Mouse (Mus musculus): Measurements from ENCODE around the gene Lgi4. TPM values are rescaled to one million over a fixed set of nuclear protein-coding genes. Genes with fewer than 3 reads are reported as not detected.

The Lgi4 gene
- polyA plus RNA-seq, 1 experiment from 2014 or later: 0.08 TPM

DNA sequence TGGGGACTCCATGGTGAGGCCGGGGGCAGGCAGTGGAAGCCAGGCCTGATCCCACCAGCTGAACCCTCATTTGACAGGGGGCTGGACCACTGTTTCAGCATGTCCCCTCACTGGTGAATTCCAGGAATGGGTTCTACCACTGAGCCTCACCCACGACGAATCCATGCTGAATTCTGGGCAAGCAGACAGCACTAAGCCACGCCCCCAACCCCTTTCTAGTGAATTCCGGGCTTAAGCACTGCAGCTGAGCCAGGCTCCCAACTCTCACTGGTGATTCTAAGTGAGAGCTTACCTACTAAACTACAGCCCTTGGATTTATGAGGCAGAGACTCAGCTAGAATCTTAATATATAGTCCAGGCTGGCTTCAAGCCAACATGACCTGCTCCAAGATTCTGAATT, 8.7 kb downstream of the Lgi4 start:
- ATAC-seq: no peak
- Histone ChIP-seq H3K4me3 (ENCODE audit: low read depth, low read length) (no peak overlapping the region), H3K4me2 (ENCODE audit: low read length) (no peak overlapping the region), H3K9ac (ENCODE audit: low read length) (no peak overlapping the region), H3K9me3 (replicated peaks; ENCODE audit: control insufficient read depth, low read length) (no peaks in the 10 kb centered on the region), H3K36me3 (ENCODE audit: control insufficient read depth, insufficient read depth, low read length) (no peaks in the 10 kb centered on the region), H3K4me1 (ENCODE audit: control insufficient read depth, insufficient read depth, low read length) (no peaks in the 10 kb centered on the region), H3K27ac (ENCODE audit: low read depth, low read length) (no peak overlapping the region), H3K27me3 (replicated peaks; ENCODE audit: control insufficient read depth, insufficient read depth, low read length) (no peaks in the 10 kb centered on the region)
- DNase-seq (ENCODE audit: low spot score): peak; percentile 49
- 34% methylated on average over 5 of the region's 5 CpGs for WGBS

DNA sequence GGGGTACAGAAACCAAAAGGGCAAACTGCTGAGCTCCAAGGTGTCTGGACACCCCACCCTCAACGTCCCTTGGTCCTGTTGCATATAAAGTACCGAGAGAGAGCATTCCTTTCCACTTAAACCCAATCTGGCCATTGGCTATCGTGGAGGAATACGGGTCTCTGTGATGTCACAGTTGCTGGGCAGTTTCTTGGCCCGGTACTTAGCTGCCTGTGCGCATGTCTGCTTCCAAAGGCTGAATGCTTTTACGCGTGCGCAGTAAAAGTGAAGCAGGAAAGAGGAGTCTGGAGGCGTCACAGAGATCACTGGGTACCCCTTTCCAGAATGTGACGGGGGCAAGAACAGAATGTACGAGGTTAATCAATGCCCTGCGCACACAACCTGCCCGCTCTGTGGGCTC, 10.3 kb downstream of the Lgi4 start:
- 88% methylated on average over 14 of the region's 14 CpGs for WGBS
- no peaks in the 10 kb centered on the region for H3K4me1 ChIP-seq (ENCODE audit: control insufficient read depth, insufficient read depth, low read length)
- H3K4me2 ChIP-seq (ENCODE audit: low read length): no peak overlapping the region
- no peak overlapping the region for H3K9ac ChIP-seq (ENCODE audit: low read length)
- no peak for DNase-seq (ENCODE audit: low spot score)
- no peaks in the 10 kb centered on the region for H3K27me3 ChIP-seq (replicated peaks; ENCODE audit: control insufficient read depth, insufficient read depth, low read length)
- no peak for ATAC-seq
- H3K27ac ChIP-seq (ENCODE audit: low read depth, low read length): no peak overlapping the region
- H3K9me3 ChIP-seq (replicated peaks; ENCODE audit: control insufficient read depth, low read length): no peaks in the 10 kb centered on the region
- H3K36me3 ChIP-seq (ENCODE audit: control insufficient read depth, insufficient read depth, low read length): no peaks in the 10 kb centered on the region
- H3K4me3 ChIP-seq (ENCODE audit: low read depth, low read length): no peak overlapping the region

DNA sequence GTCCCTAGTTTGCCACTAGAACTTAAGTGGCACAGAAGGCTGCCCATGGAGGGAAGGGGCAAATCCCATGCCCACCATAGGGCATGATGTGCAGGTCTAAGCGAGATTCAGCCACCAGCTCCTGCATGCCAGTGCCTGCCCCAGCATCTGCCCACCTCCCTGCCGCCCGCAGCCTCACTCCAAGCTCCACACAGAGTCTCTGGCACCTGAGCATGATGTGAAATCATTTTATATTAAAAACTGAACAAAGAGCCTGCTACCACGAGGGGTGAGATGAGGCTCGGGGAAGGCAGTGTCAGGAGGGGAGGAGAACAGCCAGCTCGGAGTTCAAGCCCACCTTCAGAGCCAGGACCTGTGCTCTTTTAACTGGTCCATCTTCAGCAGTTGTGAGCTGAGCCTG, 11.2 kb downstream of the Lgi4 start:
- Histone ChIP-seq H3K27ac (ENCODE audit: low read depth, low read length) (no peak overlapping the region), H3K4me2 (ENCODE audit: low read length) (no peak overlapping the region), H3K9ac (ENCODE audit: low read length) (no peak overlapping the region), H3K9me3 (replicated peaks; ENCODE audit: control insufficient read depth, low read length) (no peaks in the 10 kb centered on the region), H3K36me3 (ENCODE audit: control insufficient read depth, insufficient read depth, low read length) (no peaks in the 10 kb centered on the region), H3K4me3 (ENCODE audit: low read depth, low read length) (no peak overlapping the region), H3K4me1 (ENCODE audit: control insufficient read depth, insufficient read depth, low read length) (no peaks in the 10 kb centered on the region), H3K27me3 (replicated peaks; ENCODE audit: control insufficient read depth, insufficient read depth, low read length) (no peaks in the 10 kb centered on the region)
- 69% methylated on average over 6 of the region's 6 CpGs for WGBS
- ATAC-seq (no peak), DNase-seq (ENCODE audit: low spot score) (no peak)

DNA sequence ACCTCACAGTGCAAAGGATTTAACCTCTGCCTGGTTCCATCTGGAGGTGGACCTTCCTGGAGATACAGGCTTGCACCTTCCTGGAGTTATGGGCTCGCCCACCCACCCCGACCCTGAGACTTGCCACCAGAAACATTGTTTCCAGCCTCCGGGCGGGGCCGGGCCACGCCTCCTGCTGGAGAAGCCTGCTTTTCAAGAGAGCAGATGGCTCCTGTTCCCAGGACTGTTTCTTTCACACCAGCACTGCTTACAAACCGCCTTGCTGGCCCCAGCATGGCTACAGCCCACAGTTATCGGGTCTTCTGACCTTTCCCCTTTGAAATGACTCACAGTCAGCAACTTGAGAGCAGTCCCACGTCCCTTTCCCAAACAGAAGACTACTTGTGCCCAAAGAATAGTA, 13.2 kb downstream of the Lgi4 start:
- WGBS: 60% methylated on average over 9 of the region's 9 CpGs

DNA sequence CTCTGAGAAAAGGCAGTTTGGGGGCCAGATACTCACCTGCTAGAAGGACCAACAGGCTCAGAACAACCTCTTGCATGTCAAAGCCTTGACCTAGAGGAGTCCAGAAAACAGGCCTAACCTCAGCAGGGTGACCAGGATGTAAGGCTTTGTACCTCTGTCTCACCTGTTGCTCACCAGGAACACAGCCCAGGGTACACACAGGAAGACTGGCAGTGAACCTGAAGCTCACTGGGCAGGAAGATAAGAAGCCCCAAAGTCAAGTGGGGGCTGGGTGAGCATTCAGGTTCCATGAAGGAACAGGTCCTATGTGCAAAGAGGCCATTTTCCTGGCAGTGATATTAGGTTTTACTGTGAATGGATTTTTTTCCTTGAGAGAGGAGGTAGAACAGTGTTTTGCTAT, 14.4 kb downstream of the Lgi4 start:
- Histone ChIP-seq H3K27me3 (replicated peaks; ENCODE audit: control insufficient read depth, insufficient read depth, low read length) (no peaks in the 10 kb centered on the region), H3K36me3 (ENCODE audit: control insufficient read depth, insufficient read depth, low read length) (no peaks in the 10 kb centered on the region), H3K4me1 (ENCODE audit: control insufficient read depth, insufficient read depth, low read length) (no peaks in the 10 kb centered on the region), H3K9me3 (replicated peaks; ENCODE audit: control insufficient read depth, low read length) (no peaks in the 10 kb centered on the region), H3K4me3 (ENCODE audit: low read depth, low read length) (no peak overlapping the region), H3K9ac (ENCODE audit: low read length) (no peak overlapping the region), H3K27ac (ENCODE audit: low read depth, low read length) (no peak overlapping the region), H3K4me2 (ENCODE audit: low read length) (no peak overlapping the region)
- no peak for ATAC-seq
- DNase-seq (ENCODE audit: low spot score): no peak

More for the DNA sequence above, 13.2 kb downstream of the Lgi4 start:
- Histone ChIP-seq H3K36me3 (ENCODE audit: control insufficient read depth, insufficient read depth, low read length) (no peaks in the 10 kb centered on the region), H3K27ac (ENCODE audit: low read depth, low read length) (no peak overlapping the region), H3K4me2 (ENCODE audit: low read length) (no peak overlapping the region), H3K27me3 (replicated peaks; ENCODE audit: control insufficient read depth, insufficient read depth, low read length) (no peaks in the 10 kb centered on the region), H3K9me3 (replicated peaks; ENCODE audit: control insufficient read depth, low read length) (no peaks in the 10 kb centered on the region), H3K9ac (ENCODE audit: low read length) (no peak overlapping the region), H3K4me3 (ENCODE audit: low read depth, low read length) (no peak overlapping the region), H3K4me1 (ENCODE audit: control insufficient read depth, insufficient read depth, low read length) (no peaks in the 10 kb centered on the region)
- ATAC-seq: no peak
- DNase-seq (ENCODE audit: low spot score): no peak

DNA sequence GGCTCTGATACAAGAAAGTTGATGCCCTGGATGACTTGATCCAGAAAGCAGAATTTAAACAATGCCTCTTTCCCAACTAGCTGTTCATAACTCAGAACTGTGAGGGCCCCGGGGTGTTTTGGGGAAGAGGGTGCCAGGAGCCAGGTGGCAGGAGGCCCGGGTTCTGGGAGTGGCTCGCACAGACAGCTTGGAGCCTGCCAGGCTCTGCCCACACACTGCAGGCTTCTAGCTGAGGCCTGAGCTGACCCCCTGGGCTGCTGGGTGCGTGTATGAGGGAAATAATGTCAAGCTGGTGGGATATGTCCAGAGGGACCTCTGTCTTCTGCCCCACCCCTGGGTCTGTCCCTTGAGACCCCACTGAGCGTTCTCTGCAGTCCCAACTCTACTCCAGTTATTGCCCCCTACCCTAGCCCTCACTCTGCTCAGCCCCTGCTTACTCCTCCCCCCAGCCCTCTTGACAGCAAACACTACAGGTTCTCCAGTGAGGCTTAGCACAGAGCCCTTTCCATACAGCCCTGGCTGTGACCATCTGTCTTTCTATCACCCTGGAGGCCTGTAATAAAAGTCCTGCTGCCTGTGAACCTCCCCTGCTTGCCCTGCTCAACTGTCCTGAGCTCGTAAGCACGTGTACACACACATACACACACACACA, 15.0 kb downstream of the Lgi4 start:
- Histone ChIP-seq H3K4me3 (ENCODE audit: low read depth, low read length) (no peak overlapping the region), H3K4me2 (ENCODE audit: low read length) (no peak overlapping the region), H3K27ac (ENCODE audit: low read depth, low read length) (no peak overlapping the region), H3K4me1 (ENCODE audit: control insufficient read depth, insufficient read depth, low read length) (no peaks in the 10 kb centered on the region), H3K9ac (ENCODE audit: low read length) (no peak overlapping the region), H3K27me3 (replicated peaks; ENCODE audit: control insufficient read depth, insufficient read depth, low read length) (no peaks in the 10 kb centered on the region), H3K36me3 (ENCODE audit: control insufficient read depth, insufficient read depth, low read length) (no peaks in the 10 kb centered on the region), H3K9me3 (replicated peaks; ENCODE audit: control insufficient read depth, low read length) (no peaks in the 10 kb centered on the region)
- 69% methylated on average over 7 of the region's 7 CpGs for WGBS
- no peak for DNase-seq (ENCODE audit: low spot score)
- ATAC-seq: no peak

DNA sequence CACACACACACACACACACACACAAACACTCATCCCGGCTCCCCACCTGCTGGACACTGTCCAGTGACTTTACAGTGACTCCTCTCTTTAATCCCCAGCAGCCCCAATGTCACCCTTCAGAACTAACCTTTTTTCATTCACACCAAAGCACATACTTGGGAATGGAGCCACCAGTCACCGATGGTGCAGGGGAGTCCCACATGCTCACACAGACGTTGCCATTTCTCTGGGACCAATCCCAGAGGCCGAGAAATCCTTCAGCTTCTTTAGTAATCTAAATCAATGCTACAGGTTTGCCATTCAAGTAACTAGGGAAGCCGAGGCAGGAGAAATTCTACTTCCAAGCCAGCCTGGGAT, 15.5 kb downstream of the Lgi4 start:
- Histone ChIP-seq H3K36me3 (ENCODE audit: control insufficient read depth, insufficient read depth, low read length) (no peaks in the 10 kb centered on the region), H3K9ac (ENCODE audit: low read length) (no peak overlapping the region), H3K4me1 (ENCODE audit: control insufficient read depth, insufficient read depth, low read length) (no peaks in the 10 kb centered on the region), H3K9me3 (replicated peaks; ENCODE audit: control insufficient read depth, low read length) (no peaks in the 10 kb centered on the region), H3K27ac (ENCODE audit: low read depth, low read length) (no peak overlapping the region), H3K27me3 (replicated peaks; ENCODE audit: control insufficient read depth, insufficient read depth, low read length) (no peaks in the 10 kb centered on the region), H3K4me2 (ENCODE audit: low read length) (no peak overlapping the region), H3K4me3 (ENCODE audit: low read depth, low read length) (no peak overlapping the region)
- ATAC-seq (no peak), DNase-seq (ENCODE audit: low spot score) (no peak)
- WGBS: 76% methylated on average over 5 of the region's 5 CpGs

DNA sequence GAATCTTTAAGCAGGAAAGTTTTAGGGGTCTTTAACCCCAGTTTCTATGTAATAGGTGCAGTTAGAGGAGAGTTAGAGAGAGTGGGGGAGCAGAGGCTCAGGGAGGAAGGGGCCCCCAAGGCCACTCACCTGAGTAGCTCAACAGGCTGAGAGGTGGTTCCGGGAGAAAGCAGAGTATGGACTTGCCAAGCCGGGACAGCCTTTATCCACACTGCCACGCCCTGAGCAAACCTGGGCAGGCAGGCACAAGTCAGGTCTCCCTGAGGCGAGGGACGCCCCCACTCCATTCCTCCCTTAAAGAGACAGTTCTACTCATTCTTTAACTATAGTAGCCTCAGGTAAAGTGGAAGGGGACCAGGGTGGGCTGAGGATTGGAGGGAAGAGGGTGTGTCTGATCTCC, 17.4 kb downstream of the Lgi4 start, which contains the start of gene Fxyd3:
TSS of gene Fxyd3 (minus strand) at position 213 of the 400 bp plus-strand sequence.
- DNase-seq (ENCODE audit: low spot score) (no peak), ATAC-seq (no peak)
- no peaks in the 10 kb centered on the region for H3K36me3 ChIP-seq (ENCODE audit: control insufficient read depth, insufficient read depth, low read length)
- H3K4me2 ChIP-seq (ENCODE audit: low read length): no peak within 1 kb of the TSS
- H3K4me3 ChIP-seq (ENCODE audit: low read depth, low read length): no peak within 1 kb of the TSS
- no peak within 1 kb of the TSS for H3K9ac ChIP-seq (ENCODE audit: low read length)
- H3K27ac ChIP-seq (ENCODE audit: low read depth, low read length): no peak within 1 kb of the TSS
- H3K27me3 ChIP-seq (replicated peaks; ENCODE audit: control insufficient read depth, insufficient read depth, low read length): no peaks in the 10 kb centered on the region
- H3K4me1 ChIP-seq (ENCODE audit: control insufficient read depth, insufficient read depth, low read length): no peaks in the 10 kb centered on the region
- no peaks in the 10 kb centered on the region for H3K9me3 ChIP-seq (replicated peaks; ENCODE audit: control insufficient read depth, low read length)
- 57% methylated on average over 5 of the region's 5 CpGs for WGBS

DNA sequence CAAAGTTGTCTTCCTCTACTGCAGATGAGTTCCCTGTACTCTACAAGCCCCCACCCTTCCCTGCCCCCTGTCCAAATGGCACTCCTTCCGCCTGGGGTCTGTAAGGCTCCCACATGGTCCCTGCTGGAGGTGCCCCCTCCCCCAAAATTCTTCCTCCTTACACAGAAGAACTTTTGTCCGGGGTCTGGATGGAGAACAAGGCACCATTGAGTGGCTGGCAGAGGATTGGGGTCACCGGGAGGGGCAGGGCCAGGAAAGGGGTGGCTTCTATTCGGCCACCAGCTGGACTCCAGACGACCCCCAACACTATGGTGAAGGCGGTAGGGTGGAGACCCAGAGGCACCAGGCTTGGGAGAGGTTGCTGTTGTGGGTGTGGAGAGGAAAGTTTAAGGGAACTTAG, 18.3 kb downstream of the Lgi4 start:
- H3K9me3 ChIP-seq (replicated peaks; ENCODE audit: control insufficient read depth, low read length): no peaks in the 10 kb centered on the region
- WGBS: 44% methylated on average over 6 of the region's 6 CpGs
- peak; percentile 15; the same call in 1 of the 2 replicates for ATAC-seq
- no peak for DNase-seq (ENCODE audit: low spot score)
- no peaks in the 10 kb centered on the region for H3K27me3 ChIP-seq (replicated peaks; ENCODE audit: control insufficient read depth, insufficient read depth, low read length)
- H3K4me1 ChIP-seq (ENCODE audit: control insufficient read depth, insufficient read depth, low read length): no peaks in the 10 kb centered on the region
- no peak overlapping the region for H3K4me2 ChIP-seq (ENCODE audit: low read length)
- no peaks in the 10 kb centered on the region for H3K36me3 ChIP-seq (ENCODE audit: control insufficient read depth, insufficient read depth, low read length)
- H3K4me3 ChIP-seq (ENCODE audit: low read depth, low read length): no peak overlapping the region
- H3K9ac ChIP-seq (ENCODE audit: low read length): no peak overlapping the region
- no peak overlapping the region for H3K27ac ChIP-seq (ENCODE audit: low read depth, low read length)

All from forebrain, embryonic 14.5 days (tissue).